Mouse (Mus musculus) mesoderm, embryonic 11.5 days (tissue): ENCODE results near the gene 3110082I17Rik.

Experiments used
- DNase-seq: peaks from one replicate; pipeline ENCODE4 v3.0.0-alpha.2; 2012; ENCODE audit warnings: low read depth, low spot score

3110082I17Rik gene

GRCm38 (mm10) chr5:139379771-139380384 is 80.4 kb downstream of the 3110082I17Rik start:
- DNase-seq, result no peak

- peak; percentile 48 for DNase-seq
These were observed 81.2 kb downstream of the 3110082I17Rik start for GRCm38 (mm10) chr5:139378986-139379629.

- no peak for DNase-seq
These were observed 82.1 kb downstream of the 3110082I17Rik start for GRCm38 (mm10) chr5:139378271-139378556.

- no peak for DNase-seq
These were observed 82.7 kb downstream of the 3110082I17Rik start, which contains the start of gene Gpr146 for GRCm38 (mm10) chr5:139377468-139378270. Gene Gpr146, plus strand, starts transcription at chr5:139377697.

- no peak for DNase-seq
These were observed 85.5 kb downstream of the 3110082I17Rik start for GRCm38 (mm10) chr5:139374841-139375240.

- no peak for DNase-seq
These were observed 86.4 kb downstream of the 3110082I17Rik start for GRCm38 (mm10) chr5:139373889-139374444.

- DNase-seq, result no peak
These were observed 87.2 kb downstream of the 3110082I17Rik start for GRCm38 (mm10) chr5:139373126-139373525.

GRCm38 (mm10) chr5:139371631-139372401 is 88.5 kb downstream of the 3110082I17Rik start:
- DNase-seq, result peak; percentile 97

- DNase-seq, result no peak
These were observed 89.2 kb downstream of the 3110082I17Rik start for GRCm38 (mm10) chr5:139371118-139371517.

- DNase-seq, result no peak
These were observed 90.0 kb downstream of the 3110082I17Rik start for GRCm38 (mm10) chr5:139370336-139370735.

GRCm38 (mm10) chr5:139368638-139369320 is 91.5 kb downstream of the 3110082I17Rik start:
- DNase-seq, result no peak

- no peak for DNase-seq
These were observed 92.4 kb downstream of the 3110082I17Rik start for GRCm38 (mm10) chr5:139367884-139368458.

- DNase-seq, result no peak
These were observed 93.8 kb downstream of the 3110082I17Rik start for GRCm38 (mm10) chr5:139366484-139366883.

- DNase-seq, result no peak
These were observed 94.5 kb downstream of the 3110082I17Rik start for GRCm38 (mm10) chr5:139365827-139366226.

- DNase-seq, result no peak
These were observed 95.3 kb downstream of the 3110082I17Rik start for GRCm38 (mm10) chr5:139364911-139365571.

- peak; percentile 82 for DNase-seq
These were observed 95.9 kb downstream of the 3110082I17Rik start for GRCm38 (mm10) chr5:139364260-139364910.

GRCm38 (mm10) chr5:139363858-139364257 is 96.5 kb downstream of the 3110082I17Rik start:
- no peak for DNase-seq

GRCm38 (mm10) chr5:139359244-139359643 is 101.1 kb downstream of the 3110082I17Rik start:
- no peak for DNase-seq

- DNase-seq, result no peak
These were observed 101.7 kb downstream of the 3110082I17Rik start for GRCm38 (mm10) chr5:139358653-139359052.
